Mouse (Mus musculus) liver, adult 2 months (tissue): Measurements from ENCODE around the gene Plxnb1. TPM values are rescaled to one million over a fixed set of nuclear protein-coding genes. Genes with fewer than 3 reads are reported as not detected.
A peak's percentile ranks its signal among the peaks of the same experiment; 100 is the strongest.

Experiments used
- DNase-seq: peaks from one replicate; pipeline ENCODE4 v3.0.0-alpha.2; 2011; ENCODE audit warnings: low read depth, low spot score; ENCODE audit errors: extremely low read depth
- H3K27ac ChIP-seq: fragments of 200-500 bp; replicated peaks from 2 replicates; pipeline ENCODE4 v1.5.1; 2012; ENCODE audit warnings: low read depth, mild to moderate bottlenecking, control low read depth, inconsistent platforms, low read length; ENCODE audit not compliant: insufficient read depth
- H3K27me3 ChIP-seq: fragments of 200-500 bp; 2 replicates; pipeline ENCODE4 v1.6.1; 2012; ENCODE audit warnings: mild to moderate bottlenecking, moderate library complexity, low read length, inconsistent platforms; ENCODE audit not compliant: control insufficient read depth, insufficient read depth
- H3K36me3 ChIP-seq: fragments of 200-500 bp; 2 replicates; pipeline ENCODE4 v1.6.1; 2012; ENCODE audit warnings: low read length, inconsistent platforms; ENCODE audit not compliant: control insufficient read depth, insufficient read depth
- H3K4me1 ChIP-seq: fragments of 200-500 bp; 2 replicates; pipeline ENCODE4 v1.6.1; 2011; ENCODE audit warnings: low read length; ENCODE audit not compliant: control insufficient read depth, insufficient read depth
- H3K4me3 ChIP-seq: fragments of 200-500 bp; 2 replicates; pipeline ENCODE4 v1.5.1; 2011; ENCODE audit warnings: low read depth, mild to moderate bottlenecking, control low read depth, low read length, moderate library complexity; ENCODE audit not compliant: insufficient read depth
- H3K79me2 ChIP-seq: fragments of 200-500 bp; 2 replicates; pipeline ENCODE4 v1.6.1; 2012; ENCODE audit warnings: inconsistent platforms, mild to moderate bottlenecking, low read length, moderate library complexity; ENCODE audit not compliant: control insufficient read depth, insufficient read depth
- H3K9ac ChIP-seq: fragments of 200-500 bp; 2 replicates; pipeline ENCODE4 v1.6.1; 2012; ENCODE audit warnings: low read depth, mild to moderate bottlenecking, control low read depth, inconsistent platforms, low read length
- CTCF ChIP-seq: fragments of 200-500 bp; IDR thresholded peaks from 2 replicates; pipeline ENCODE4 v1.5.1; 2011; ENCODE audit warnings: low read depth, low read length, control low read depth
- POLR2A ChIP-seq: fragments of 200-500 bp; IDR thresholded peaks from 2 replicates; pipeline ENCODE4 v1.6.1; 2011; ENCODE audit warnings: low read length, control low read depth; ENCODE audit not compliant: insufficient read depth; ENCODE audit errors: extremely low read depth
- WGBS: fragments of 180-500 bp; shearing (Covaris S2); methylation state at CpG from one replicate; pipeline ENCODE4 v1.1.7; 2018; 5-methylcytosine and 5-hydroxymethylcytosine counted together
- polyA plus RNA-seq: library from polyadenylated mRNA; depleted of rRNA; stranded (reverse); fragments of >200 nt; gene quantifications from 2 replicates; pipeline ENCODE4 v1.2.3, GENCODE M21; 2012
- total RNA-seq: library from RNA; depleted of rRNA; stranded (reverse); fragments of >200 nt; gene quantifications from 2 replicates; pipeline ENCODE4 v1.2.3, GENCODE M21; 2014

Plxnb1 gene
- total and polyA plus RNA-seq, 2 experiments: 10.9 to 26.5 TPM

DNA sequence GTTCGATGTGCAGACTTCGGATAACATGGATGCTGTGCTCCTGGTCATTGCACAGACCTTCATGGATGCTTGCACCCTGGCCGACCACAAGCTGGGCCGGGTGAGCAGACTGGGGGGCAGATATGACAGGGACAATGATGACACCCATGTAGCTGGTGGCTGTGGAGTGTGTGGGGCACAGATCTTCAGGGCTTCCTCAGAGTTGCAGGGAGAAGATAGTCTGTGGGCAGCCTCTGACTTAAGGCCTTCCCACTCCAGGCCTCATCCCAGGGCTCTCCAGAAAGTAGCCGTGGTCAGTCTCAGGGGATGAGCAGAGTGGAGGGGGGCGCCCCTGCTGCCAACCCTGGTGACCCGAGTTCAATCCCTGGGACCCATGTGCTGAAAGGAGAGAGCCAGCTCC, 19.7 kb downstream of the Plxnb1 start:
- DNase-seq: no peak
- TF ChIP-seq CTCF (no peak), POLR2A (no peak)
- H3K4me3 ChIP-seq: no peak overlapping the region
- H3K27me3 ChIP-seq: no peaks in the 10 kb centered on the region
- peaks cover 6% of the 10 kb centered on the region; the same call in 1 of the 2 replicates for H3K4me1 ChIP-seq
- H3K36me3 ChIP-seq: peaks cover 19% of the 10 kb centered on the region; the same call in 1 of the 2 replicates
- no peak overlapping the region for H3K27ac ChIP-seq
- no peaks in the 10 kb centered on the region for H3K79me2 ChIP-seq
- no peak overlapping the region for H3K9ac ChIP-seq
- WGBS: 90% methylated on average over 7 of the region's 7 CpGs

DNA sequence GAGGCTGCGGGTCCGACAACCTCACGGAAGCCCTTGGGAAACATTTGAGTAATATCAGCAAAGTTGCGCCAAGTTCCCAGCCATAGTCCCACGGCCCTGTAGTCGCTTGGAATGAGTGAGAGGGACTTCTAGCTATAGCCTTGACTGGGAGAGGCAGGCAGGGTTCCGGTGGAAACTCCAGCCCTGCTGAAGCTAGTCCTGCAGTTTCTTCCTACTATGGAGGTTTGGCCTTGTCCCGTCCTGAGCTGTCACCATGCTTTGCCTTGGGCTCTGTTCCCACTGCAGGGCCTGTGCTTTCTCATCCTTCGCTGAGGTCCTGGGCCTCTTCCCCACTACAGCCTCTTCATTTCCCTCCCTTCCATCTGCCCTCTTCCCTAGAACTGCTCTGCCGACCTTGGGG, 21.0 kb downstream of the Plxnb1 start:
- Histone ChIP-seq H3K36me3 (peaks cover 19% of the 10 kb centered on the region; the same call in 1 of the 2 replicates), H3K27me3 (no peaks in the 10 kb centered on the region), H3K79me2 (no peaks in the 10 kb centered on the region), H3K9ac (no peak overlapping the region), H3K4me1 (peaks cover 6% of the 10 kb centered on the region; the same call in 1 of the 2 replicates), H3K27ac (no peak overlapping the region), H3K4me3 (no peak overlapping the region)
- TF ChIP-seq POLR2A (no peak), CTCF (no peak)
- DNase-seq: no peak
- 92% methylated on average over 10 of the region's 10 CpGs for WGBS

DNA sequence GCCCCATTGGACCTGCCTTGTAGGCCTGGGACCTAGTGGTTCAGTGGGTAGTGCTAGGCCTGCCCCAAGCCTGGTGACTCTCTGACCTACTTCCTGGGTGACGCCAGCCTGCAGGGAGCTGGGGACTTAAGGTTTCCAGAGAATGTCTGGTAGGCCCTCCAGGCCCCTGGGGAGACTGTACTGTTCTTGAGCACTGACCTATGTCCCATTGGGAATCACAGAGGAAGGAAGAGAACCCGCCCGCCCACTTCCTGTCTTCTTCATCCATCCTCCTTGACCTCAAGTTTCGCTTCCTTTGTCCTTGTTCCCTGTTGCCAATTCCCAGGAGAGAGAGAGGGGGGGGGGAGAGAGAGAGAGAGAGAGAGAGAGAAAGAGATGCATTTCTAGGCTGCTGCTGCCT, 22.9 kb downstream of the Plxnb1 start:
- no peak overlapping the region for H3K9ac ChIP-seq
- no peak for TF ChIP-seq CTCF
- TF ChIP-seq POLR2A: no peak
- 70% methylated on average over 4 of the region's 4 CpGs for WGBS

DNA sequence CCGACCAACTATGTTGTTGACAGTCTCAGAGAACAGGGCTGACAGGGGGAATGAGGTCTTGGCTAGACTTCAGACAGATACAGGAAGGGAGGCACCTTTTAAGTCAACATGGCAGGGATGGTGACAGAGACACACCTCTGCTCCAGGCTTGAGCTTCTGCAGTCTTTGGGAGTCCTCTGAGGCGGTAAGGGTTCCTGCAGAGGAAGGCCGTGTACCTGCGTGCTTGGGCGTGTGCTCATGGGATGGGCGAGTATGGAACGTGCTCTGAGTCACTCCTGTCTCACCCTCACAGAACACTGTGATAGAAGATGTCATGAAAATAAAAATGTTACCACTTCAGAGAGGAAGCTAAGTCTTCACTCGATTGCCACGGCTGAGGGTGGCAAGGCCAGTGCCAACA, 24.4 kb downstream of the Plxnb1 start:
- 50% methylated on average over 9 of the region's 9 CpGs for WGBS

More for the DNA sequence above, 22.9 kb downstream of the Plxnb1 start:
- peak; percentile 31 for DNase-seq
- Histone ChIP-seq H3K36me3 (peaks cover 13% of the 10 kb centered on the region; the same call in 1 of the 2 replicates), H3K79me2 (no peaks in the 10 kb centered on the region), H3K4me1 (peaks cover 6% of the 10 kb centered on the region; the same call in 1 of the 2 replicates), H3K4me3 (no peak overlapping the region), H3K27ac (0 out of 2 replicates have a peak overlapping the region, but pooled peaks have one; percentile 5), H3K27me3 (no peaks in the 10 kb centered on the region)

DNA sequence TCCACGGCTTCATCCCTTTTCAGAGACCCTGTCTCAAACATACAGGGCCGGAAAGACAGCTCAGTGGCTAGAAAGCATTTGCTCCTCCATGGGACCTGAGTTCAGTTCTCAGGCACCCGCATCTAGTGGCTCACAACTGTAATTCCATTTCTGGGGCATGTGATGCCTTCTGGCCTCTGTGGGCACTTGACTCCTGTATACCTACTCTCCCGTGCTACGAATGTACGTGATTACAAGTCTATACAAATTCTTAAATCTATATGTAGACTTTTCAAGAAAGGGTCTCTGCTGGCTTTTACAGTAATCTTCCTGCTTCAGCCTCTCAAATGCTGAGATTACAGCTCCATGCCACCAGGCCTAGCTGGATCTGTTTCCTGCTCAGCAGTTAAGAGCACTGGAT, 25.8 kb downstream of the Plxnb1 start:
- Histone ChIP-seq H3K4me3 (no peak overlapping the region), H3K27me3 (no peaks in the 10 kb centered on the region), H3K9ac (no peak overlapping the region), H3K4me1 (peaks cover 5% of the 10 kb centered on the region), H3K36me3 (peaks cover 5% of the 10 kb centered on the region; the same call in 1 of the 2 replicates), H3K27ac (no peak overlapping the region), H3K79me2 (no peaks in the 10 kb centered on the region)
- TF ChIP-seq POLR2A (no peak), CTCF (no peak)
- no peak for DNase-seq
- 88% methylated on average over 6 of the region's 6 CpGs for WGBS

More for the DNA sequence above, 24.4 kb downstream of the Plxnb1 start:
- Histone ChIP-seq H3K27ac (no peak overlapping the region), H3K4me1 (peaks cover 6% of the 10 kb centered on the region; the same call in 1 of the 2 replicates), H3K27me3 (no peaks in the 10 kb centered on the region), H3K36me3 (peaks cover 11% of the 10 kb centered on the region; the same call in 1 of the 2 replicates), H3K9ac (no peak overlapping the region), H3K4me3 (no peak overlapping the region), H3K79me2 (no peaks in the 10 kb centered on the region)
- DNase-seq: no peak
- TF ChIP-seq CTCF (no peak), POLR2A (no peak)

DNA sequence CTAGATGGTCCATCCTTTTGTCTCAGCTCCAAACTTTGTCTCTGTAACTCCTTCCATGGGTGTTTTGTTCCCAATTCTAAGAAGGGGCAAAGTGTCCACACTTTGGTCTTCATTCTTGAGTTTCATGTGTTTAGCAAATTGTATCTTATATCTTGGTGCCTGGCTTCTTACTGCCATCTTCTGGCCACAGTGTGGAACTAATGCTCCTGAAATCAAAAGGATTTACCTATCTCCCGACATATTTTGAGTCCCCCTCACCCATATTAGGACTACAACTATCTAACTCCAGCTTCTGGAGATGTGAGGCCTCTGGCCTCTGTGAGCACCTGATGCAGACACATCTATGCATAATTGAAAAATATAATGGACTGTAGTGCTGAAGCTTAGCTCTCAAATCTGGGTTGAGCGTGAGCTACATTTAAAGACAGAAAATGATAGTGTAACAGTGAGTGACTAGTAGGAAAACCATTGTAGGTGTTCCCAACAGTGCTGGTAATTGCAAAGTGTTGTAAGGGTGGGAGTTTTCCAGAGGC, 27.4 kb downstream of the Plxnb1 start:
- DNase-seq: peak; percentile 44
- Histone ChIP-seq H3K4me3 (no peak overlapping the region), H3K9ac (no peak overlapping the region), H3K36me3 (peaks cover 2% of the 10 kb centered on the region; the same call in 1 of the 2 replicates), H3K4me1 (peaks cover 5% of the 10 kb centered on the region), H3K27ac (no peak overlapping the region), H3K79me2 (no peaks in the 10 kb centered on the region), H3K27me3 (no peaks in the 10 kb centered on the region)
- TF ChIP-seq CTCF (0 out of 2 replicates have a peak, but pooled peaks have one; percentile 17), POLR2A (no peak)
- 51% methylated on average over 2 of the region's 2 CpGs for WGBS
